Mouse (Mus musculus) B cell, adult 2 months (primary cell): Measurements from ENCODE around the gene Col13a1.

ENCODE experiments used
- DNase-seq, 2 experiments: peaks; one replicate each; pipeline ENCODE4 v3.0.0; 2022

Col13a1 gene

GRCm38 (mm10) chr10:61891138-61891537 lies 87.8 kb downstream of the Col13a1 start:
- DNase-seq = no peak

DNA sequence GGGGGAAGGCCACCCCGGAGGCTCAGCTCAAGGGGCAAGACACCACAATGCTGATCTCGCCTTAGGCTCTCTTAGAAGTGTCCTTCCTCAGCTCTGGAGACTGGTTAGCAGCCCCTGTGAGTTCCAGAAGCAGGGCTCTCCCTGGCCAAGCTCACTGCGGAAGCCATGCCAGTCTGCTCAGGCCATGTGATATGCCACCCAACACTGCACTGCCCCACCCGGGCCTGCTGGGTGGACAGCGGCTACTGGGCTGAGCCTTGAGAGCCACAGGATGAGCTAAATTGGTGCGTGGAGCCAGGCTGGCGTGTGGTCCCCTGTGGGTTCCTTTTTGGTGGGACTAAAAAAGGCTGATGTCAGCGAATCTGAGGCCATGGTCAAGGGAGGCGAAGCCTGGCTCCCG lies 88.6 kb downstream of the Col13a1 start:
- no peak for DNase-seq

DNA sequence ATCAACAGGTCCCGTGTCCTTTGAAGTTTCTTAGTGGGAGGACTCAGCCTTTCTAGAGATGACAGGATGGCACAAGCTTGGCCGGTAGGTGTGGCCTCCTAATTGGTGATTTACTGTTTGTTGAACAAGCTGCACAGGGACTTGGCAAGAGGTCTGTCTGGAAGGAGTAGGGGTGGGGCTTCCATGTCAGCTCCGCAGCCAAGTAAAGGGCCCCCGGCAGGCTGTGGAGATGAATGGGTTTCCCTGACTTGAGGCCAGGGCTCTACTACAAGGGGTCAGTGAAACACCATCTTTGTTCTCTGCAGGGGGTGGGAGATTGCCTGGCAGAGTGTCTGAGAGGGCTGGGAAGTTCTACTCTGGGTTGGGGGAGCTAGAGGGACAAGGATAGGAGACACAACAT lies 99.5 kb downstream of the Col13a1 start:
- DNase-seq = no peak

GRCm38 (mm10) chr10:61877787-61878186 lies 101.1 kb downstream of the Col13a1 start:
- peak; percentile 46 to 47 for DNase-seq

DNA sequence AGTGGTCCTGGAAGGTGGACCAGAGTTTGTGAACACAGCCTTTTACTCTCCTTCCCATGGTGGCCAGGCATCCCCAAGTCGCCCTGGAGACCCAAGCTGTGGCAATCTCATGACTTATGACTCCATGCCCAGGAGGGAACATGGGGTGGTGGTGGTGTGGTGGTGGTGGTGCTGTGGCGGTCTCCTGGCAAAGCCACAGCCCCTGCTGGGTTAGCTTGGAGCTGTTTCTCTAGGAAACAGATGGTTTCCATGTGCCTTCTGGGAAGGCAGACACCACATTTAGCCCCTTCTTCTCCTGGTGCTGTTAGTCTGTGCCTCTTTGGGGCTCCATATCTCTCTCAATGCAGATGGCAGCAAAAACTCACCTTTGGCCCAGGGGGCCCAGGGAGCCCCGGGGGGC lies 109.1 kb downstream of the Col13a1 start:
- no peak for DNase-seq

DNA sequence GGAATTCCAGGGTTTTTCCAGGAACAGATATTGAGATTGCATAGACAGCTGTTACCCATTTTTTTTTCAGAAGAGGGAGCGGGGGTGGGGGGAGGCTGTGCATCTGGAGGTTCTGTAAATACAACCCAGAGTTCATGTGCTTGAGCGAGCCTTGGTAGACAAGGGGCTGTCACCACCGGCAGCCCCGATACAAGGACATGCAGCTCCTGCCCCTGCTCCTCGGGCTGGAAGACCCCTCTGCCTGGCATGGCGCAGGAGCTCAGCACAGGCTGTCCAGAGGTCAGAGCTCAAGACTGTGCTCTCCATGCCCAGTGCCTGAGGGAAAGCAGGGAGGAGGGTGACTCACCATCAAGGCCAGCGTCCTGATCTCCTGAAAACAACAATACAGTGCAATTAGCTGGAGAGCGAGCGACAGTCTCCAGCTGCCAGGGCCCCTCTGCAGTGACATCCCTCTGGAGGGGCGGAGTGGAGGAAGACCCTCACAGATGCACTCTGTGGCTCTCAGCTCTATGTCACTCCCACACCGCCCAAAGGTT lies 112.8 kb downstream of the Col13a1 start:
- DNase-seq = no peak

GRCm38 (mm10) chr10:61859451-61859850 lies 119.5 kb downstream of the Col13a1 start:
- no peak for DNase-seq

GRCm38 (mm10) chr10:61855139-61855675 lies 123.7 kb downstream of the Col13a1 start:
- no peak for DNase-seq

GRCm38 (mm10) chr10:61852824-61853223 lies 126.1 kb downstream of the Col13a1 start:
- no peak for DNase-seq

DNA sequence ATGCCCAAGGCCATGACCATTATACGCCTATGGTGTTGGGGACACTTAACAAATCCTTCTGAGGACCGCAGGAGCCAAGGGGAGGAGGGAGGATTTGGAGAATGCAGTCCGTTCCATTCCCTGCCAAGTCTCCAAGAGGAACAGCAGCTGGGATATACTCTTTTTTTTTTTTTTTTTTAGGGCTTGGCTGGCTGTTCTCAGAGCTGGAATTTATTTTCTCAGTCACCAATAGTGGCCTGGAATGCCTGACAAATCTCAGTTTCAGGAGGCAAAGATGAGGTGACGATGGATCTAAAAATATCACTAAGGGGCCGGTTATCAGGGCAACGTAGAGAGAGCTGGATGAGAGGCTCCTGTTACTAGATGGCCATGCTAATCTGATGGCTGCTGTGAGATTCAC lies 130.4 kb downstream of the Col13a1 start:
- DNase-seq = no peak

DNA sequence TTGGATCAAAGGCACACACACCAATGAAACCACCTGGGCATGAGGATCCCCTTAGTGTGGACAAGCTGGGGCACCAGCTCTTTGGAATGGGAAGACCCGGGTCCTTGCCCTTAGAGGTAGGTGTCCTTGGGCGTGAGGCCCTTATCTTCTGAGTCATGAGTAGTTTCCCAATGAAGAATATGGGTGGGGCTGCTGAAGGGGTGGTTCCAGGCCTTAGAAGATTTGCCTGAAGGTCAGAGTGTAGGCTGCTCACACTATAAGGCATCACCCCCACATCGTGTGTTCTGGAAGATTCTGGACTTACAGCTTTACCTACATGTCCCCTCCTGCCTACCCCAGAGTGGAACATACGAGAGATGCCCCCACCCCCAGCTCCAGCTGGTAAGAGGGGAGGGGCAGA lies 133.4 kb downstream of the Col13a1 start:
- no peak for DNase-seq

- DNase-seq = no peak
These were observed 134.4 kb downstream of the Col13a1 start for GRCm38 (mm10) chr10:61844475-61844874.

- no peak for DNase-seq
These were observed 136.6 kb downstream of the Col13a1 start for GRCm38 (mm10) chr10:61842261-61842660.

DNA sequence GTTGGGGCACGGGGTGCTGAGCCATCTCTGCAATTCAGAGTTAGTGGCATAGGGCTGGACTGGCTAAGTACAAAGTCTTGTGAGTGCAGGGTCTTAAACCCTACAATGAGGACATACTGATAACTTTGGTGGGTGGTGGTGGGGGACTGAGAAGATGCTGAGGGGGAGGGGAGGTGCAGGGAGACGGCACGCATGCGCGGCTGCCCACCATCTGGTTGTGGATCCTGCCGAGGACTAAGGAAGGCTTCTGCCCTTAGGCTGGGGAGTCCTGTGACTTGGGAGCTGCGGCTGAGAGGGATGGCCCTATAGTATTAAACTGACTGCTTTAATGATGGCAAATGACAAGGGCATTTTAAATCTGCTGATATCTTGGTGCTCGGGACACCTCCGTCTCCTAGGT lies 139.6 kb downstream of the Col13a1 start:
- no peak for DNase-seq

- peak; percentile 48 to 49 for DNase-seq
These were observed 140.1 kb downstream of the Col13a1 start for GRCm38 (mm10) chr10:61838769-61839168.

DNA sequence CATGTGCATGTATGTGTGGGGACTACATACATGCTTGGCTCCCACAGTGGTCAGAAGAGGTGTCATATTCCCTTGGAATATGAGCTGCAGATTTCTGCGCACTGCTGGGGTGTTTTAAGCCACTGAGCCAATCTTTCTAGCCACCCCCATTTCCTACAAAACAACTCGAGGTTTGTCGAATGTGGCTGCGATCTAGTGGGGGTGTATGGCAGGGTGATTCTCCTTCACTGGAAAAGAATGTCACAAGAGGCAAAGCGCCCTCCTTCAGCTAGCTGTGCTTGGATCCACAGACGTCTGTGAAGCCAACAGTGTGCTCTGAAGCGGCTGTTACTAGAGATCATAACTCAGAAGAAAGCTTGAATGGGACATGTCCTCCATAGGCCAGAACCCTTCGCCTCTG lies 141.6 kb downstream of the Col13a1 start:
- no peak for DNase-seq

- DNase-seq = no peak
These were observed 144.6 kb downstream of the Col13a1 start for GRCm38 (mm10) chr10:61834288-61834687.

DNA sequence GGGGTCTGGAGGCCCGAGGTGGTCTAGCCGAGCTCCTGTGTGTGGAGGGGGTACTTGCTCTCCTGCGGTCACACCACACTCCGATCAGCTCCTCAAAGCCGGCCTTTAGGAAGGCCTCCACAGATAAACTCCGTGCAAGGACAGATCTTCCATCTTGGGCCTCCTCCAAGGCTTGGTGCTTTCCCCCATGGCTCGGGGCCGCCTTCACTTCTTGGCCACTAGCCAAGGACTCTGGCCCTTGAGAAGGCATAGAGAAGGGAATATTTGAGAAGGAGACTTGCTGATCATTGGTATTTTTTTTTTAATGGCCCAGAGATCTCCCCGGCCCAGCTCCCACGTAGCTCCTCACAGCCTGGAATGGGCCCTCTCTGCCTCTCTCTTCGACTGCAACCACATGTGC lies 146.2 kb downstream of the Col13a1 start:
- DNase-seq = no peak

DNA sequence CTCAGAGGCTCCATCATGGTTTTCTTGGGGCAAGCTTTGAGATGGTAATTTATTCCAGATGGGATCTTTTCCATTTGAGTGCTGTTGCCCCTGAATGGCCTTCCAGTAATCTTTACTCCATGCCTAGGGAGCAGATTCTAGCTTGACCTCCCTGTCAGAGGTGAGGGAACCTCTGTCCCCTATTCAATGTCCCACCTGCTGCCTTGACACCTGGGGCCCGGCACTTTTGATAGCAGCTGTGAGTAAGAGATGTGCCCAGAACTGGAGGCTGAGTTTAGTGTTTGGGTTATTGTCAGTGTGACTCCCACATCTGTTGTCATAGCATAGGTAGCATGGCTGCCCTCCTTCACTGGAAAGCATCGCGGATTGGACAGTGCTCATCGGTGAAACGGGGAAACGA lies 147.2 kb downstream of the Col13a1 start:
- no peak for DNase-seq

DNA sequence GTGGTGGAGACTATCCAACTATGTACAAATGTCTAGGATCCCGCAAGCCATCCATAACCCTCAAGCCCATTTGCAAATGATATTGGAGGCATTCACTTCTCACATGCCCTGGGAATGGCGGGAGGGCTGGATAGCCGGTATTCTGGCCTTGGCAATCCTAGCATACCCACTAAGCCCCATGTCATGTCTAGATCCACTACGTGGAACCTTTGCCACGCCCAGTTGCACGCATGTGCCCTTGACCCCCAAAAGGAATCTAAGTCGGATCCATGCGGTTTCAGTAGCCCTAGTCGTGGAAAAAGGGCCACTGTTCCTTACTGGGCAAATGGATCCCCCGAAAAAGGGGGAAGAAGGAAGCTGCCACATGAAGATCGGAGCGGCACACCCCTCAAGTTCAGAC lies 147.7 kb downstream of the Col13a1 start:
- no peak for DNase-seq

DNA sequence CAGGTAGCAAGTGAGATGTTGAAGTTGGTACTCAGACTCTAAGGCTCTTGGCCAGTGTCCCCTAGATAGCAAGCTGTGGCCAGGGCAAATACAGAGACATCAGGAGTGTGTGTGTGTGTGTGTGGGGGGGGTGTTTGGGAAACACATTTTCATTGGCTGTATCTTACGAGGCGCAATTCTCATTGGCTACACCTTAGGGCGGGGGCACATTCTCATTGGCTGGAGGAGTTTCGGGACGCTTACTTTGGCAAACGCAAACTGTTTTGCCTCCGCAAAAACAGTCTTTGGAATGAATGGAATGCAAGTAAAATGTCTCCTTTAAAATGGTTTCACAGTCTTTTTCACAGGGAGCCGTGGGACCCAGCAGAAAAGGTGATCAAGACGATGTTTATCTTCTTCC lies 148.1 kb downstream of the Col13a1 start:
- no peak for DNase-seq

- no peak for DNase-seq
These were observed 149.9 kb downstream of the Col13a1 start for GRCm38 (mm10) chr10:61829046-61829445.

- no peak for DNase-seq
These were observed 150.7 kb downstream of the Col13a1 start for GRCm38 (mm10) chr10:61827950-61828936.

- no peak for DNase-seq
These were observed 152.0 kb downstream of the Col13a1 start for GRCm38 (mm10) chr10:61826753-61827435.
